ENCODE assay signal across 8 mouse cellular contexts in genomic region chr13:94312812-94313211, GRCm38 (mm10). TPM values are rescaled to one million over a fixed set of nuclear protein-coding genes. Genes with fewer than 3 reads are reported as not detected.
A peak's percentile ranks its signal among the peaks of the same experiment; 100 is the strongest.
DNase-seq lines count a peak whose midpoint lies in the region; ATAC-seq and TF ChIP-seq lines count a peak whose summit lies in the region.
"Not testable (repeated sequence)": the region's sequence is repeated elsewhere in the genome, so short reads cannot be mapped to it uniquely, and the experiment has no call there.

No protein-coding gene starts in this region.

- not testable (repeated sequence) for TF ChIP-seq EP300 in ES-Bruce4 (IDR thresholded peaks at IDR 0.05; ENCODE audit: insufficient read depth, low read depth, low read length); liver, embryonic 14.5 days (IDR thresholded peaks at IDR 0.05; ENCODE audit: low read depth)

- H3K36me3 ChIP-seq in ES-Bruce4 (ENCODE audit: control insufficient read depth, insufficient read depth, low read length, poor library complexity, severe bottlenecking); ES-E14 (ENCODE audit: control insufficient read depth, insufficient read depth, low read length, poor library complexity, severe bottlenecking); liver, embryonic 14.5 days (replicated peaks; ENCODE audit: control insufficient read depth, insufficient read depth, low read depth); liver, embryonic 16.5 days (ENCODE audit: control insufficient read depth, insufficient read depth): not testable (repeated sequence)

- H3K4me2 ChIP-seq in liver, embryonic 14.5 days (ENCODE audit: low read depth); liver, embryonic 16.5 days (ENCODE audit: low read depth, low read length): not testable (repeated sequence)

- not testable (repeated sequence) for TF ChIP-seq CTCF in ES-Bruce4 (IDR thresholded peaks at IDR 0.05; ENCODE audit: low read depth, low read length); liver, embryonic 14.5 days (IDR thresholded peaks at IDR 0.05; ENCODE audit: low read depth)

- H3K4me1 ChIP-seq in ES-Bruce4 (ENCODE audit: control insufficient read depth, insufficient read depth, low read length); ES-E14 (ENCODE audit: control insufficient read depth in 2 of 2, insufficient read depth in 2 of 2, low read length in 2 of 2, poor library complexity in 1 of 2); liver, embryonic 14.5 days (replicated peaks; ENCODE audit: control insufficient read depth in 2 of 2, insufficient read depth in 2 of 2, low read length in 1 of 2); liver, embryonic 16.5 days (ENCODE audit: control insufficient read depth, low read depth, low read length): not testable (repeated sequence)

- ATAC-seq in liver, embryonic 14.5 days (ENCODE audit: insufficient read depth) = peak; percentile 45; the same call in 1 of the 2 replicates
- ATAC-seq in liver, embryonic 16.5 days (ENCODE audit: low read depth) = 0 out of 2 replicates have a peak, but pooled peaks have one; percentile 27

- DNase-seq in A20 (ENCODE audit: low read depth, low spot score) (peak; percentile 6), R1 (ENCODE audit: low read depth, low spot score) (peak; percentile 72)
- not testable (repeated sequence) for DNase-seq in ES-E14 (ENCODE audit: low read depth, low spot score)
- peak; percentile 13 for DNase-seq in heart, adult 11 months
- peak in 1 of 3 experiments; percentile 20 for DNase-seq in liver, embryonic 14.5 days (ENCODE audit: low read depth in 3 of 3, low spot score in 3 of 3)
- peak; percentile 12 for DNase-seq in retina, postnatal 1 day

- H3K9me3 ChIP-seq in ES-Bruce4 (replicated peaks; ENCODE audit: control insufficient read depth, insufficient read depth, low read length, poor library complexity, severe bottlenecking); ES-E14 (ENCODE audit: control insufficient read depth, insufficient read depth, low read depth, low read length); liver, embryonic 14.5 days (ENCODE audit: control insufficient read depth, low read length); liver, embryonic 16.5 days (replicated peaks; ENCODE audit: control insufficient read depth, low read length): not testable (repeated sequence)

- H3K27me3 ChIP-seq in ES-Bruce4 (ENCODE audit: control insufficient read depth, insufficient read depth, low read length, poor library complexity, severe bottlenecking); liver, embryonic 14.5 days (ENCODE audit: control insufficient read depth, insufficient read depth, low read length); liver, embryonic 16.5 days (ENCODE audit: control insufficient read depth, insufficient read depth, low read depth, low read length): not testable (repeated sequence)

- H3K9ac ChIP-seq in ES-Bruce4 (ENCODE audit: low read depth, poor library complexity, severe bottlenecking); ES-E14 (ENCODE audit: insufficient read depth, low read depth, low read length, poor library complexity, severe bottlenecking); liver, embryonic 14.5 days (replicated peaks); liver, embryonic 16.5 days (ENCODE audit: low read depth, low read length): not testable (repeated sequence)

- not testable (repeated sequence) for TF ChIP-seq POLR2A in ES-Bruce4 (IDR thresholded peaks at IDR 0.05; ENCODE audit: insufficient read depth, low read length)

- H3K27ac ChIP-seq in ES-Bruce4 (ENCODE audit: insufficient read depth, low read length) (peak overlapping the region; percentile 30; the same call in 1 of the 2 replicates), ES-E14 (ENCODE audit: insufficient read depth, low read depth, low read length, poor library complexity, severe bottlenecking) (peak overlapping the region; percentile 54; the same call in 1 of the 2 replicates)
- H3K27ac ChIP-seq in liver, embryonic 14.5 days; liver, embryonic 16.5 days (ENCODE audit: low read length): not testable (repeated sequence)

- WGBS in liver, embryonic 14.5 days (ENCODE audit: insufficient replicate concordance) = 85% methylated on average over 8 of the region's 8 CpGs
- WGBS in liver, embryonic 16.5 days (ENCODE audit: insufficient replicate concordance) = 86% methylated on average over 8 of the region's 8 CpGs

- not testable (repeated sequence) for H3K4me3 ChIP-seq in ES-Bruce4 (ENCODE audit: low read depth, low read length); ES-E14 (ENCODE audit: insufficient read depth in 1 of 2, low read depth in 1 of 2, low read length in 2 of 2, poor library complexity in 1 of 2, severe bottlenecking in 1 of 2); liver, embryonic 14.5 days (ENCODE audit: insufficient read depth in 1 of 2, low read depth in 2 of 2, low read length in 2 of 2); liver, embryonic 16.5 days (ENCODE audit: low read depth, low read length)

- in situ Hi-C loops in ES-E14 (cut with MboI; ENCODE audit: low sequenced_read_pairs in 2 of 2, unreplicated experiment in 2 of 2) = not testable (repeated sequence)

TF ChIP-seq in ES-E14, 5 proteins besides CTCF, POLR2A, EP300 and RAD21:
- TF ChIP-seq MAFK (IDR thresholded peaks at IDR 0.05; ENCODE audit: insufficient read depth, low read depth, low read length) = peak; percentile 86
TF ChIP-seq in ES-E14: peak in this region for 1; not testable (repeated sequence) for 4.

RNA-seq across cellular contexts. Expression of gene Scamp1, which starts 27.2 kb away (rescaled TPM):
- 43.5 and 47.7 TPM in 2 replicates for polyA plus RNA-seq in ES-Bruce4 (2011; ENCODE audit: insufficient read depth, insufficient read length, low read depth, missing spikeins)
- total RNA-seq in ES-E14 (2012; rRNA removed) = 15.5 and 21.0 TPM in 2 replicates
- polyA plus RNA-seq in liver, embryonic 14.5 days (2012; rRNA removed) = 3.1 and 4.2 TPM in 2 replicates
- 5.0 and 5.6 TPM in 2 replicates for polyA plus RNA-seq in liver, embryonic 14.5 days (2014; fragmentation: Nextera tagmentation; extraction: Ambion mirVana)
- 9.3 and 9.5 TPM in 2 replicates for polyA plus RNA-seq in liver, embryonic 16.5 days (2015; fragmentation: Nextera tagmentation; extraction: Ambion mirVana)

RNA-seq across cellular contexts. Expression of gene Ap3b1, which starts 45.9 kb away (rescaled TPM):
- polyA plus RNA-seq in ES-Bruce4 (2011; ENCODE audit: insufficient read depth, insufficient read length, low read depth, missing spikeins) = 79.3 and 83.0 TPM in 2 replicates
- total RNA-seq in ES-E14 (2012; rRNA removed) = 32.9 and 33.2 TPM in 2 replicates
- 10.5 and 16.8 TPM in 2 replicates for polyA plus RNA-seq in liver, embryonic 14.5 days (2012; rRNA removed)
- polyA plus RNA-seq in liver, embryonic 14.5 days (2014; fragmentation: Nextera tagmentation; extraction: Ambion mirVana) = 16.1 and 17.9 TPM in 2 replicates
- polyA plus RNA-seq in liver, embryonic 16.5 days (2015; fragmentation: Nextera tagmentation; extraction: Ambion mirVana) = 15.6 and 15.7 TPM in 2 replicates
